Mouse (Mus musculus) cerebral cortex, adult 2 months (tissue): ENCODE results near the gene Gsg1l.

Experiments
- WGBS: fragments of 180-500 bp; shearing (Covaris S2); methylation state at CpG from one replicate; pipeline ENCODE4 v1.1.7; 2018; 5-methylcytosine and 5-hydroxymethylcytosine counted together

Gsg1l gene

GRCm38 (mm10) chr7:126080949-126081654, 1.1 kb downstream of the Gsg1l start:
- 18% methylated on average over 16 of the region's 16 CpGs for WGBS

- WGBS = 87% methylated on average over 1 of the region's 1 CpGs
Measured at GRCm38 (mm10) chr7:126076935-126077334, 5.3 kb downstream of the Gsg1l start.

GRCm38 (mm10) chr7:126075058-126075457, 7.2 kb downstream of the Gsg1l start:
- 70% methylated on average over 9 of the region's 9 CpGs for WGBS

GRCm38 (mm10) chr7:126070321-126070720, 11.9 kb downstream of the Gsg1l start:
- 95% methylated on average over 4 of the region's 4 CpGs for WGBS

GRCm38 (mm10) chr7:126066777-126067176, 15.4 kb downstream of the Gsg1l start:
- 18% methylated on average over 14 of the region's 14 CpGs for WGBS

GRCm38 (mm10) chr7:126065243-126065876, 16.9 kb downstream of the Gsg1l start:
- 73% methylated on average over 5 of the region's 5 CpGs for WGBS

GRCm38 (mm10) chr7:126062228-126062627, 20.0 kb downstream of the Gsg1l start:
- WGBS = 71% methylated on average over 4 of the region's 4 CpGs

GRCm38 (mm10) chr7:126058918-126059317, 23.3 kb downstream of the Gsg1l start:
- 76% methylated on average over 7 of the region's 7 CpGs for WGBS

- 79% methylated on average over 10 of the region's 10 CpGs for WGBS
Measured at GRCm38 (mm10) chr7:126057332-126057914, 24.8 kb downstream of the Gsg1l start.

GRCm38 (mm10) chr7:126054574-126054973, 27.6 kb downstream of the Gsg1l start:
- 70% methylated on average over 6 of the region's 6 CpGs for WGBS

GRCm38 (mm10) chr7:126053618-126054017, 28.6 kb downstream of the Gsg1l start:
- WGBS = 92% methylated on average over 7 of the region's 7 CpGs

- whole genome bisulfite sequencing = 76% methylated on average over 6 of the region's 6 CpGs
Measured at GRCm38 (mm10) chr7:126051910-126052309, 30.3 kb downstream of the Gsg1l start.

- 91% methylated on average over 6 of the region's 6 CpGs for WGBS
Measured at GRCm38 (mm10) chr7:126045077-126045476, 37.1 kb downstream of the Gsg1l start.

GRCm38 (mm10) chr7:126042306-126042705, 39.9 kb downstream of the Gsg1l start:
- 63% methylated on average over 3 of the region's 3 CpGs for WGBS

- 56% methylated on average over 18 of the region's 18 CpGs for WGBS
Measured at GRCm38 (mm10) chr7:126040794-126041526, 41.3 kb downstream of the Gsg1l start.

GRCm38 (mm10) chr7:126039847-126040246, 42.4 kb downstream of the Gsg1l start:
- 88% methylated on average over 5 of the region's 5 CpGs for WGBS

- WGBS = 91% methylated on average over 5 of the region's 5 CpGs
Measured at GRCm38 (mm10) chr7:126039247-126039835, 42.9 kb downstream of the Gsg1l start.

GRCm38 (mm10) chr7:126038366-126039246, 43.6 kb downstream of the Gsg1l start:
- 38% methylated on average over 25 of the region's 25 CpGs for WGBS

GRCm38 (mm10) chr7:126035332-126035731, 46.9 kb downstream of the Gsg1l start:
- 54% methylated on average over 3 of the region's 3 CpGs for WGBS

- 60% methylated on average over 5 of the region's 5 CpGs for WGBS
Measured at GRCm38 (mm10) chr7:126032776-126033209, 49.4 kb downstream of the Gsg1l start.

- whole genome bisulfite sequencing = 58% methylated on average over 3 of the region's 3 CpGs
Measured at GRCm38 (mm10) chr7:126032365-126032755, 49.9 kb downstream of the Gsg1l start.
